Mouse (Mus musculus) heart, adult 8-10 months (tissue): ENCODE results near the gene Tmem192. TPM values are rescaled to one million over a fixed set of nuclear protein-coding genes. Genes with fewer than 3 reads are reported as not detected.

ENCODE experiments used
- DNase-seq: peaks from one replicate; pipeline ENCODE4 v3.0.0; 2022; ENCODE audit warnings: low spot score
- total RNA-seq, 4 experiments: library from RNA; stranded (reverse); gene quantifications; 2 replicates each; pipeline ENCODE4 v1.2.4; 2022

Gene Tmem192
- total RNA-seq, result 10 to 100 TPM; 23.7 to 29.5 (median 28.3) TPM

GRCm38 (mm10) chr8:64946820-64947697 is at the start of gene Tmem192:
Gene Tmem192, plus strand, starts transcription at chr8:64947185.
- peak; percentile 95 for DNase-seq

- DNase-seq, result no peak
Measured at GRCm38 (mm10) chr8:64898710-64899109, 48.3 kb upstream of the Tmem192 start.

GRCm38 (mm10) chr8:64900645-64901044 is 46.3 kb upstream of the Tmem192 start:
- no peak for DNase-seq

- DNase-seq, result no peak
Measured at GRCm38 (mm10) chr8:64901527-64902156, 45.3 kb upstream of the Tmem192 start.

- DNase-seq, result no peak
Measured at GRCm38 (mm10) chr8:64902191-64902590, 44.8 kb upstream of the Tmem192 start.

GRCm38 (mm10) chr8:64903778-64904177 is 43.2 kb upstream of the Tmem192 start:
- DNase-seq, result no peak

GRCm38 (mm10) chr8:64910026-64910425 is 37.0 kb upstream of the Tmem192 start:
- DNase-seq, result no peak

- no peak for DNase-seq
Measured at GRCm38 (mm10) chr8:64916793-64917192, 30.2 kb upstream of the Tmem192 start.

- DNase-seq, result no peak
Measured at GRCm38 (mm10) chr8:64923329-64923728, 23.7 kb upstream of the Tmem192 start.

GRCm38 (mm10) chr8:64925762-64926161 is 21.2 kb upstream of the Tmem192 start:
- no peak for DNase-seq

- no peak for DNase-seq
Measured at GRCm38 (mm10) chr8:64926355-64926754, 20.6 kb upstream of the Tmem192 start.

- no peak for DNase-seq
Measured at GRCm38 (mm10) chr8:64928938-64929337, 18.0 kb upstream of the Tmem192 start.

- no peak for DNase-seq
Measured at GRCm38 (mm10) chr8:64934997-64935396, 12.0 kb upstream of the Tmem192 start.

- DNase-seq, result no peak
Measured at GRCm38 (mm10) chr8:64941019-64941418, 6.0 kb upstream of the Tmem192 start.

- DNase-seq, result peak; percentile 65
Measured at GRCm38 (mm10) chr8:64941495-64941894, 5.5 kb upstream of the Tmem192 start.

- no peak for DNase-seq
Measured at GRCm38 (mm10) chr8:64942946-64943345, 4.0 kb upstream of the Tmem192 start.

GRCm38 (mm10) chr8:64944831-64945230 is 2.2 kb upstream of the Tmem192 start:
- DNase-seq, result no peak

GRCm38 (mm10) chr8:64945606-64946005 is 1.4 kb upstream of the Tmem192 start:
- no peak for DNase-seq

- peak; percentile 19 for DNase-seq
Measured at GRCm38 (mm10) chr8:64946441-64946819, 555 bp upstream of the Tmem192 start.

GRCm38 (mm10) chr8:64947698-64948034 is 681 bp downstream of the Tmem192 start:
- no peak for DNase-seq

- DNase-seq, result no peak
Measured at GRCm38 (mm10) chr8:64948371-64948770, 1.4 kb downstream of the Tmem192 start.

GRCm38 (mm10) chr8:64952101-64952500 is 5.1 kb downstream of the Tmem192 start:
- DNase-seq, result no peak

GRCm38 (mm10) chr8:64959025-64959424 is 12.0 kb downstream of the Tmem192 start:
- no peak for DNase-seq
